Mouse (Mus musculus) frontal cortex, postnatal 25 days (tissue): Measurements from ENCODE around the gene Sp6.

Experiments
- DNase-seq, 2 experiments: peaks; one replicate each; pipeline ENCODE4 v3.0.0; 2022; ENCODE audit warnings: low spot score in 2 of 2

Gene Sp6

DNA sequence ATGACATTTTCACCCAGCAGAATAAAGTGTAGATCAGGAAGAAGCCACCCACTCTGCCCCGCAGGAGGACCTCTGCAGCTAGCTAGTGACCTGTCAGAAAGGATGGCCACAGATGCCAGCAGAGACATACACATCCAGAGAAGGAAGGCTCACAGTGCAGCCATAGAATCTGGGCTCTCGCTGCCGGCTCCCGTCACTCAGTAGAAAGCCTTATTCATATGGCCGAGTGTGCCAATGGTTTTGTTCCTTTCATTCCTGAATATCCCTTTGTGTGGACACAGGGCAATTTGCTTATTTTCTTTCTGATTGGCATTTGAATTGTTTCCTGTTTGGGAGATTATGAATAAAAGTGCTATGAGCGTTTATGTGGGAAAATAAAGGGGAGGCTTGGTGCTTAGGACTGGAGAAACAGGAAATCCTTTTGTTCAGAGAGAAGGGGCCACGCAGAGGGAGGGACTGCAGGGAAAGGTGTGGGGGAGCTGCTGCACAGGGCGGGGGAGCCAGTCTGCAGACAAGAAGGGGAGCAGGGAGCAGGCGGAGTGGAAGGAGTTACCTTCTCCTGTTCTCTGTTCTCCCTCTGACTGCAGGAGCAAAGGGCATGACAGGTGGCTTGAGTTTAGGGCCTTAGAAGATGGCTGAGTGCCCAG lies 50.2 kb downstream of the Sp6 start:
- DNase-seq, result no peak

DNA sequence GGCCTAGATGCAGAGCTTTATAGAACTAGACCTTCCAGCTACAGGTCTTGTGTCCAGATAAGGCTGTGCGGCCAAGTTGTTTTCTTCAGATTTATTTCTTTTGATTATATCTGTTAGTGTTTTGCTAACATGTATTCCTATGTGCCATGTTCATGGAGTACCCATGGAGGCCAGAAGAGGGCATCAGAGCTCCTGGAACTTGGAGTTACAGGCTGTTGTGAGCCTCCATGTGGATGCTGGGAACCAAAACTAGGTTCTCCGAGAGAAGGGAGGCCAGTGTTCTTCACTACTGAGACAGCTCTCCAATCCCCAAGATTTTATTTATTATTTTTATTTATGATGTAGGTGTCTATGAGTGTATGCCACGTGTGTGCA lies 50.7 kb downstream of the Sp6 start:
- no peak for DNase-seq

DNA sequence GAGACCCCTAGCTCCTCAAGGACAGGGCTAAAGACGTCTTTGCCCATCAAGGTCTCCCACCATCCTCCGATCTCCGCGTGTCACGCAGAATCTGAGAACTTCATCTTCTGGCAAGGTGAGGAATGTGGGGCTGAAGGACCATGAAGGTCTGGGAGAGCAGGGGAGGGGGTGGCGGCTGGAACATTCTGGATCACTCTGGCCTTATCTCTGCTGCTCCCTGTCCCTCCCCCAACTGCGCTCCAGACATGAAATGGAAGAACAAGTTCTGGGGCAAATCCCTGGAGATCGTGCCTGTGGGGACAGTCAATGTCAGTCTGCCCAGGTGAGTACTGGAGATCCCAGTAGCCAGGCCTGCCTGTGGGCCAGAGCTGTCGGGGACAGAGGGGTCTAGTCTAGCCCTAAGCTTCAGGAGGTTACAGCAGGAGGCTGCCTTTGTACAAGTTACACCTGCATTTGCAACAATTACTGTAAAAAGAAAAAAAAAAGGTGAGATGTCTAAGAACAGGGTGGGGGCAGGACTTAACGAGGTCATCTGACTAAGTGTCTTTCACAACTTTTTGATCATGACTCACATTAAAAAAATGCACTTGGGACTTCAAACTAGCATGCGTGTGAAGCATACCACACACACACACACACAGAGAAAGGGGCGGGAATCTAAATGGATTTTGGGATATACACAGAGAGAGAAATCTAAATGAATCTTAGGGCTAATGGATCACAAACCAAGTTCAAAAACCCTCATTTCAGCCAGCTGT lies 52.5 kb downstream of the Sp6 start:
- DNase-seq, result no peak

DNA sequence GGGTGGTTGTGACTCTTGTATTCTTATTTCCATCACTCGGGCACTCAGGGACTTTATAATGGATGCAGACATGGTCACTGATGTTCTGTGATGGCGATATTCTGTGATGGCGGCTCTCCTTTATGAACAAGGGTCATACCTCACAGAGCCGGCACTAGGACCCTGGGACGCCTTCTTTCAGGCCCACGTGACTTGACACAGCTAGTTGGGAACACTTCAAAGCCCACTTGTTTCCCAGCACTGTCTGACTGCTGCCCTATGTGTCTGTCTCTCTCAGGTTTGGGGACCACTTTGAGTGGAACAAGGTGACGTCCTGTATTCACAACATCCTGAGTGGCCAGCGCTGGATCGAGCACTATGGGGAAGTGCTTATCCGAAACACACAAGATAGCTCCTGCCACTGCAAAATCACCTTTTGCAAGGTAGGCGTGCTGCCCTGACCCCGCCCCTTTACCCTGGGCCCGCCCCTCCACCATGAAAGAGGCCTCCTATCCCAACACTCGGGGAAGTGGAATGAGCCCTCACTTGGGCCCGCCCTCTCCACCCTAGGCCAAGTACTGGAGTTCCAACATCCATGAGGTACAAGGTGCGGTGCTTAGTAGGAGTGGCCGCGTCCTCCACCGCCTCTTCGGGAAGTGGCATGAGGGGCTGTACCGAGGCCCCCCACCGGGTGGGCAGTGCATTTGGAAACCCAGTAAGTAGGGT lies 53.6 kb downstream of the Sp6 start:
- no peak for DNase-seq

DNA sequence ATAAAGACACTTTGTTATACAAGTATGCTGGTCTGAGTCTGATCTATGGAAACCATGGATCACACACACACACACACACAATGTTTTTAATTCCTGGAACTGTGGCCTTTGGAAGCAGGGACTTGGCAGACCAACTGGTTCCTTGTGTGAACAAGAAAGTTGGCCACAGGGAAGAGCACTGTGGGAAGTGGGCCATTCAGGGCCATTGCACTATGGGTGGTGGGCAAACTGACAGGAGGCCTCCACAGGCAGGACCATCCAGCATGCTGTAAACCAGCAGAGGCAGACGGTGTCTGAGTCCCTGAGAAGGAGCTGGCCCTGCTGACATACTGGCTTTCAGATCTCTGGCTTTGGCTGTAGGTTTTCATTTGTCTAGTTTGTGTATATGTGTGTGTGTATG lies 56.1 kb downstream of the Sp6 start:
- no peak for DNase-seq

DNA sequence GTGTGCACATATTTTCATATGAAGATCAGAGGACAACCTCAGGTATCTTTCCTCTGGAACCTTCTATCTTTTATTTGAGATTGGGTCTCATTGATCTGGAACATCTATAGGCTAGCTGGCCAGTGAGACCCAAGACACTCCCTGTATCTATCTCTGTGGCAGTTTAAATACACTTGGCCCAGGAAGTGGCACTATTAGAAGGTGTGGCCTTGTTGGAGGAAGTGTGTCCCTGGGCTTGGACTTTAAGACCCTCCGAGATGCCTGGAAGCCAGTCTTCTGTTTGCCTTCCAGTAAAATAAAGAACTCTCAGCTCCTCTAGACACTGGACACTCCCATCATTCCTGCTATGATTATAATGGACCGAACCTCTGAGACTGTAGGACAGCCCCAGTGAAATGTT lies 56.6 kb downstream of the Sp6 start:
- DNase-seq, result no peak

DNA sequence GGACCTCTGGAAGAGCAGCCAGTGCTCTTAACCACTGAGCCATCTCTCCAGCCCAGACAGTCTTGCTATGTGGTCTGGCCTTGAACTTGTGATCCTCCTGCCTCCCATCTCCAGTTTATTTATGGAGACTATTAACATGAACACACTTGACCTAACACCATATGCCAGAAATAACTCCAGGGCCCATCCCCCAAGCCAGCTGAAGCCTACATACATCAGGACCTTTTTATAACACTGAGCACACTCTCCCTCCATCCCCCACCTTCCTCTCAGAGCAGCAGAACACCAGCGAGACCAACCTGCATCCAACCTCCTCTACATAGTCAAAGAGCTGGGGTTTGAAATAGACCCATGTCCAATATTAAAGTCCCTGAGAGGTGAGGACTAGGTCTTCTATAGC lies 57.9 kb downstream of the Sp6 start:
- no peak for DNase-seq

DNA sequence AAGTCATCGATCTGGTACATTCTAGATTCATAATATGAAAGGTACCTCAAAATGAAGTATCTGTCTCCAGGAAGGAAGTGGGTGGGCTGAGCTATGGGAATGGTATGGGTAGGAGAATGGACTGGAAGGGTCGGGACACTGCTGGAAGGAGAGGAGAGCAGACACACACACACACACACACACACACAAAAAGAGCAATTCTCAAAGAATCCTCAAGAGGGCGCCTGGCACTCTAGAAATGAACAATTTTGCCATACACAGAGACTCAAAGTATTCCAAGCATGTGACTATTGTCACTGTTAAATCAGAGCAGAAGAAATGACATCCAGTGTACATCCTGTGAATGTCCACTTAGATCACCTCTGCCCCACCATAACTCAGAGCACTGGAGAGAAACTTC lies 59.3 kb downstream of the Sp6 start:
- peak; percentile 40 to 43 for DNase-seq

DNA sequence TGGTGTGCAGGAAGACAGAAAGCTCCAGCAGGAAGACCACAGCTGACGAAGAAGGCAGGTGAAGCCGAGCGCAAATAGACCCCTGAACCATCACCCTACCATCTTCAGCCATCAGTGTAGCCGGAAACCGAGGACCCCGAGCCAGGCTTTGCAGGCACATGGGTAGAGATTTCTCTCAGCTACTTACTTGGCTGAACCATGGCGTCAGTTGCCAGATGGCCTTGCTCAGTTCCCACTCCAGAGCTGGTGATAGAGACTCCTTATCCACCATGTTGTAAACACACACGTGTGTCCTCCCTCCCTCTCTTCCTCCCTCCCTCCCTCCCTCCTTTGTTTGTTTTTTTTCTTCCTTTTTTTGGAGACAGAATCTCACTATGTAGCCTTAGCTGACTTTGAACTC lies 61.0 kb downstream of the Sp6 start:
- no peak for DNase-seq
